Comparison of ENCODE assay signal across 8 mouse cellular contexts in genomic region chr13:97439216-97439979, GRCm38 (mm10).
DNase-seq lines count a peak whose midpoint lies in the region; ATAC-seq and TF ChIP-seq lines count a peak whose summit lies in the region.

No protein-coding gene starts in this region.

- peak overlapping the region; percentile 17; the same call in 1 of the 2 replicates for H3K4me3 ChIP-seq in heart, postnatal 0 days (ENCODE audit: low read depth, low read length)
- peak overlapping the region; percentile 10; the same call in 1 of the 2 replicates for H3K4me3 ChIP-seq in forebrain, embryonic 13.5 days
- H3K4me3 ChIP-seq in liver, embryonic 13.5 days (replicated peaks), result no peak overlapping the region

- H3K4me2 ChIP-seq in heart, postnatal 0 days (ENCODE audit: low read depth, low read length), result peak overlapping the region; percentile 43
- H3K4me2 ChIP-seq in forebrain, embryonic 13.5 days, result peak overlapping the region; percentile 54
- H3K4me2 ChIP-seq in liver, embryonic 13.5 days, result peak overlapping the region; percentile 31

- H3K27me3 ChIP-seq in heart, postnatal 0 days (ENCODE audit: control insufficient read depth, insufficient read depth, low read length), result peaks cover 22% of the 10 kb centered on the region
- H3K27me3 ChIP-seq in forebrain, embryonic 13.5 days, result no peaks in the 10 kb centered on the region
- peaks cover 59% of the 10 kb centered on the region for H3K27me3 ChIP-seq in liver, embryonic 13.5 days

- H3K27ac ChIP-seq in heart, postnatal 0 days (ENCODE audit: low read depth), result no peak overlapping the region
- H3K27ac ChIP-seq in forebrain, embryonic 13.5 days, result peak overlapping the region; percentile 90
- H3K27ac ChIP-seq in liver, embryonic 13.5 days, result peak overlapping the region; percentile 47

- H3K9me3 ChIP-seq in heart, postnatal 0 days (replicated peaks; ENCODE audit: control insufficient read depth, low read length), result no peaks in the 10 kb centered on the region
- no peaks in the 10 kb centered on the region for H3K9me3 ChIP-seq in forebrain, embryonic 13.5 days (replicated peaks)
- no peaks in the 10 kb centered on the region for H3K9me3 ChIP-seq in liver, embryonic 13.5 days (replicated peaks)

- no peak for TF ChIP-seq EP300 in heart, postnatal 0 days (IDR thresholded peaks at IDR 0.05; ENCODE audit: low read depth)

- no peak for DNase-seq in heart, postnatal 0 days (ENCODE audit: low spot score)
- no peak for DNase-seq in heart, adult 18-20 months
- peak; percentile 35 for DNase-seq in ZHBTc4 (ENCODE audit: low read depth, low spot score)
- DNase-seq in liver, embryonic 13.5 days, result no peak
- peak; percentile 20 for DNase-seq in yolk sac, embryonic 10.5 days (ENCODE audit: low spot score)
- DNase-seq in spleen, postnatal 14 days (ENCODE audit: low spot score in 2 of 2), result no peak
- no peak for DNase-seq in thymus, adult 18-20 months

- TF ChIP-seq CTCF in heart, postnatal 0 days (IDR thresholded peaks at IDR 0.05; ENCODE audit: low read depth), result no peak

- 30% methylated on average over 16 of the region's 16 CpGs for WGBS in heart, postnatal 0 days
- WGBS in forebrain, embryonic 13.5 days, result 2% methylated on average over 16 of the region's 16 CpGs
- 30% methylated on average over 16 of the region's 16 CpGs for WGBS in liver, embryonic 13.5 days (ENCODE audit: insufficient replicate concordance)

- H3K9ac ChIP-seq in heart, postnatal 0 days (replicated peaks; ENCODE audit: low read depth, low read length), result no peak overlapping the region
- peak overlapping the region; percentile 60 for H3K9ac ChIP-seq in forebrain, embryonic 13.5 days
- 0 out of 2 replicates have a peak overlapping the region, but pooled peaks have one; percentile 8 for H3K9ac ChIP-seq in liver, embryonic 13.5 days

- no peaks in the 10 kb centered on the region for H3K36me3 ChIP-seq in heart, postnatal 0 days (replicated peaks; ENCODE audit: control insufficient read depth, insufficient read depth, low read length)
- no peaks in the 10 kb centered on the region for H3K36me3 ChIP-seq in forebrain, embryonic 13.5 days (ENCODE audit: poor library complexity, severe bottlenecking)
- no peaks in the 10 kb centered on the region for H3K36me3 ChIP-seq in liver, embryonic 13.5 days

- peaks cover 27% of the 10 kb centered on the region for H3K4me1 ChIP-seq in heart, postnatal 0 days (ENCODE audit: control insufficient read depth, insufficient read depth)
- peaks cover 79% of the 10 kb centered on the region for H3K4me1 ChIP-seq in forebrain, embryonic 13.5 days
- peaks cover 75% of the 10 kb centered on the region for H3K4me1 ChIP-seq in liver, embryonic 13.5 days (replicated peaks)

- no peak for ATAC-seq in heart, postnatal 0 days (ENCODE audit: insufficient read depth, low read depth)
- peak; percentile 64 for ATAC-seq in forebrain, embryonic 13.5 days
- ATAC-seq in liver, embryonic 13.5 days (ENCODE audit: low read depth), result no peak

Comparison
In these comparisons a context has a peak if more than half of its experiments do, and no peak if none do; other contexts are left out.
1. DNase-seq: peak in ZHBTc4 (single experiment) and yolk sac, embryonic 10.5 days (single experiment); none in heart, postnatal 0 days (single experiment), heart, adult 18-20 months (0 of 2), liver, embryonic 13.5 days (single experiment), spleen, postnatal 14 days (0 of 2) and thymus, adult 18-20 months (0 of 2).
2. Peak in every context shown above with its lines, with median percentiles within 50 percentile points of each other: H3K4me2 ChIP-seq.